Mouse (Mus musculus): ENCODE results near the gene AI597479.
"Not testable (repeated sequence)": the region's sequence is repeated elsewhere in the genome, so short reads cannot be mapped to it uniquely, and the experiment has no call there.

- not testable (repeated sequence) for TF ChIP-seq CTCF (IDR thresholded peaks at IDR 0.05; ENCODE audit: borderline replicate concordance, insufficient read depth, low read depth, low read length); POLR2A (IDR thresholded peaks at IDR 0.05; ENCODE audit: borderline replicate concordance, insufficient read depth, low read length)
Observed at GRCm38 (mm10) chr1:43136488-43137029, 38.0 kb downstream of the AI597479 start.

Data from cerebellum, adult 2 months (tissue).